ENCODE assay signal across 7 mouse cellular contexts in the genomic region with DNA sequence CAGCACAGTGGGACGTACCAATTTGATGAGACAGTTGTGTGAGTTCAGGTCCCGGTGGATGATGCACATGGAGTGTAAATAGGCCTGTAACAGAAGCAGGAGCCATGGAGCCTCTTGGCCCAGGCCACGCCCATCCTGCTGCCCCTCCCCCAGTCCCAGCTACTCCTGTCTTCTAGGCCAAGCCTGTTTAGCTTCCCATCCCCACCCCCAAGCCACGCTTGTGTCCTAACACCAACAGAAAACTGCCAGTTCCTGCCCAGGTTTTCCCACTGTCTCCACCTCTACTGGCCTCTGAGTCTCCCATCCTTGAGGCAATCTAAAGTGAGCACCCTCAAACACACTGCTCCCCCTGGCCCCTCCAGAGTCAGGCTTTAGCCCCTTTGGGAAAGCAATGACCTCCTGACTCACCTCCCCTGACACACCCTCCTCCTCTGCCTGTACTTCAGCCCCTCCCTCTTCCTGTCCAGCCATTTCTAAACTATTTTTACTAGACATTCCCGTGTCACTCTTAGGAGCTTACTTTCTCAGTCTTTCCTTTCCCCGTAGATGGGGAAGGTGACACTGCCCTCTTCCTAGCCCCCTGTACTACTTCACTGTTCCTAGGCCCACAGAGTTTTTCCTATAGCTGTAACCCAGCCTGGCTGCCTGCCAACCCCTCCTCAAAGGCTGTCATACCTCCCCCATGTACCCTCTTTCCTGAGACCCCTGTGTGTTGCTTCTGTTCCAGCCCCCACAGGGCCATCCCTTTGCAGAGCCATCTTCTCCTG. TPM values are rescaled to one million over a fixed set of nuclear protein-coding genes. Genes with fewer than 3 reads are reported as not detected.
DNase-seq lines count a peak whose midpoint lies in the region; ATAC-seq and TF ChIP-seq lines count a peak whose summit lies in the region.

No protein-coding gene starts in this region.

- ATAC-seq in neural tube, embryonic 12.5 days (ENCODE audit: low FRiP score, low read depth) = no peak

- no peak overlapping the region for H3K27ac ChIP-seq in neural tube, embryonic 12.5 days

- TF ChIP-seq POLR2A in brain, embryonic 14.5 days (IDR thresholded peaks at IDR 0.05; ENCODE audit: borderline replicate concordance, extremely low read depth, insufficient read depth, insufficient read length, poor library complexity, severe bottlenecking) = no peak

- no peak overlapping the region for H3K4me2 ChIP-seq in neural tube, embryonic 12.5 days (replicated peaks)

- peak overlapping the region; percentile 4; the same call in 1 of the 2 replicates for H3K9ac ChIP-seq in neural tube, embryonic 12.5 days

- DNase-seq in neural tube, embryonic 10.5 days (ENCODE audit: extremely low spot score, low spot score) = no peak
- peak; percentile 24 for DNase-seq in brain, embryonic 14.5 days (ENCODE audit: low read depth)
- peak; percentile 47 to 55 for DNase-seq in heart, postnatal 10 days
- peak; percentile 82 for DNase-seq in lung, postnatal 10 days
- DNase-seq in right cerebral cortex, adult 18-20 months = no peak
- no peak for DNase-seq in gastrocnemius, adult 8-10 months (ENCODE audit: low spot score in 2 of 2)

- intact Hi-C loops in heart, postnatal 10 days (cut with DNase I) = loop anchor here (5.0 kb wide), 1 partner anchor 164 kb away; a partner anchor contains a TSS

- no peaks in the 10 kb centered on the region for H3K27me3 ChIP-seq in neural tube, embryonic 12.5 days (replicated peaks)

- H3K4me1 ChIP-seq in neural tube, embryonic 12.5 days = peaks cover 14% of the 10 kb centered on the region

- WGBS in neural tube, embryonic 12.5 days = 35% methylated on average over 6 of the region's 6 CpGs

- no peak overlapping the region for H3K4me3 ChIP-seq in neural tube, embryonic 12.5 days

- TF ChIP-seq CTCF in brain, embryonic 14.5 days (IDR thresholded peaks at IDR 0.05; ENCODE audit: borderline replicate concordance, extremely low read depth, insufficient read depth, insufficient read length) = no peak

- H3K36me3 ChIP-seq in neural tube, embryonic 12.5 days = peaks cover 74% of the 10 kb centered on the region

- no peaks in the 10 kb centered on the region for H3K9me3 ChIP-seq in neural tube, embryonic 12.5 days

RNA-seq across cellular contexts. Expression of a gene that starts 18.6 kb away (rescaled TPM):
- 21.2 and 22.6 TPM in 2 replicates for polyA plus RNA-seq in neural tube, embryonic 12.5 days (2016; fragmentation: Nextera tagmentation; extraction: Ambion mirVana)
- polyA plus RNA-seq in brain, embryonic 14.5 days (2012; rRNA removed) = 17.0 and 24.6 TPM in 2 replicates
- total RNA-seq in heart, postnatal 10 days (2021) = 10 to 100 TPM; 25.2 to 31.0 TPM
- total RNA-seq in gastrocnemius, adult 8-10 months (2022) = 10 to 100 TPM; 28.3 to 39.0 (median 36.6) TPM

Comparison
In these comparisons a context has a peak if more than half of its experiments do, and no peak if none do; other contexts are left out.
1. DNase-seq: peak in brain, embryonic 14.5 days (single experiment), heart, postnatal 10 days (2 of 2) and lung, postnatal 10 days (single experiment); none in neural tube, embryonic 10.5 days (single experiment), right cerebral cortex, adult 18-20 months (single experiment) and gastrocnemius, adult 8-10 months (0 of 2).